Mouse (Mus musculus) testis, postnatal 14 days (tissue): ENCODE data around the gene Vmn2r45.
"Not testable (repeated sequence)": the region's sequence is repeated elsewhere in the genome, so short reads cannot be mapped to it uniquely, and the experiment has no call there.

ENCODE experiments used
- DNase-seq: peaks from one replicate; pipeline ENCODE4 v3.0.0; 2021; ENCODE audit warnings: low spot score

The Vmn2r45 gene

DNA sequence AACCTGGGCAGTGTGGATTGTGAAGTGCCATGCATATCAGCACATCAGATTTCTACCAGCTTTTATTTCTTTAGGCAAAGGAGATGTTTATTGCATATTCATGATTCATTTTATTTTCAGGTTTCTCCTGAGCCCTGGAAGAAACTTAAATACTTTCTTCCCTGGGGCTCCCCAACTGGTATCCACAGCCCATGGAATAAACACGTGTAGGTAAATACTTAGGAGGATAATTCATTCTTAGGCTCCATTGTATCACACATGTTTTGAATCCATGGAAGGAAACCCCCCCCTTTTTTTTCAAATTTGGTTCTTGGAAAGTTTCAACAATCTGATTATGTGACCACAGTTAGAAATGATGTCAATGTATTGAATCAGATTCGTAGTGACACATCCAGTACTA lies at the start of gene Vmn2r45:
Gene Vmn2r45, minus strand, starts transcription at position 101 of the 400 bp plus-strand sequence.
- not testable (repeated sequence) for DNase-seq
